Mouse (Mus musculus) limb, embryonic 13.5 days (tissue): Measurements from ENCODE around the gene Btk. TPM values are rescaled to one million over a fixed set of nuclear protein-coding genes. Genes with fewer than 3 reads are reported as not detected.

Experiments
- ATAC-seq: fragments of 200-750 bp; cut with Nextera tagmentation; 2 replicates; pipeline ENCODE4 v1.8.0; 2017; ENCODE audit warnings: low read depth, moderate number of reproducible peaks, moderate TSS enrichment; ENCODE audit not compliant: low FRiP score
- H3K27ac ChIP-seq: fragments of 300-500 bp; sonication (generic); 2 replicates; pipeline ENCODE4 v1.5.1; 2015; ENCODE audit warnings: inconsistent platforms, mild to moderate bottlenecking, moderate library complexity
- H3K27me3 ChIP-seq: fragments of 300-500 bp; sonication (generic); 2 replicates; pipeline ENCODE4 v1.6.1; 2015; ENCODE audit warnings: mild to moderate bottlenecking, inconsistent platforms
- H3K36me3 ChIP-seq: fragments of 300-500 bp; sonication (generic); 2 replicates; pipeline ENCODE4 v1.6.1; 2015; ENCODE audit warnings: inconsistent platforms, mild to moderate bottlenecking, moderate library complexity
- H3K4me1 ChIP-seq: fragments of 300-500 bp; sonication (generic); 2 replicates; pipeline ENCODE4 v1.6.1; 2015; ENCODE audit warnings: inconsistent platforms
- H3K4me2 ChIP-seq: fragments of 300-500 bp; sonication (generic); replicated peaks from 2 replicates; pipeline ENCODE4 v1.6.1; 2015; ENCODE audit warnings: inconsistent platforms, mild to moderate bottlenecking, moderate library complexity
- H3K4me3 ChIP-seq: fragments of 300-500 bp; sonication (generic); 2 replicates; pipeline ENCODE4 v1.5.1; 2015; ENCODE audit warnings: moderate library complexity, mild to moderate bottlenecking, inconsistent platforms
- H3K9ac ChIP-seq: fragments of 300-500 bp; sonication (generic); 2 replicates; pipeline ENCODE4 v1.6.1; 2015; ENCODE audit warnings: mild to moderate bottlenecking, inconsistent platforms
- H3K9me3 ChIP-seq: fragments of 300-500 bp; sonication (generic); 2 replicates; pipeline ENCODE4 v1.6.1; 2016; ENCODE audit warnings: inconsistent platforms
- WGBS: fragments of 180-500 bp; shearing (Covaris S2); methylation state at CpG from one replicate; pipeline ENCODE4 v1.1.7; 2015; 5-methylcytosine and 5-hydroxymethylcytosine counted together
- polyA plus RNA-seq: library from polyadenylated mRNA; unstranded; fragments of >200 nt; fragmentation: Nextera tagmentation; extraction: Ambion mirVana; gene quantifications from 2 replicates; pipeline ENCODE4 v1.2.1, GENCODE M21; 2015

Btk gene
- polyA plus RNA-seq, 1 experiment from 2014 or later: 1.3 TPM

- no peaks in the 10 kb centered on the region for H3K9me3 ChIP-seq
- H3K27ac ChIP-seq: peak overlapping the region; percentile 86
- peaks cover 9% of the 10 kb centered on the region for H3K4me1 ChIP-seq
- ATAC-seq: peak; percentile 86
- H3K4me3 ChIP-seq: peak overlapping the region; percentile 54
- peak overlapping the region; percentile 60 for H3K4me2 ChIP-seq
- peaks cover 6% of the 10 kb centered on the region; the same call in 1 of the 2 replicates for H3K27me3 ChIP-seq
- H3K9ac ChIP-seq: peak overlapping the region; percentile 69
- WGBS: 16% methylated on average over 39 of the region's 43 CpGs
- H3K36me3 ChIP-seq: no peaks in the 10 kb centered on the region
These were observed 18.2 kb upstream of the Btk start for GRCm38 (mm10) chrX:134601380-134602120.

- WGBS: 21% methylated on average over 33 of the region's 33 CpGs
- Histone ChIP-seq H3K4me1 (peaks cover 9% of the 10 kb centered on the region), H3K36me3 (no peaks in the 10 kb centered on the region), H3K27ac (peak within 1 kb of the TSS; percentile 86), H3K4me3 (peak within 1 kb of the TSS; percentile 54), H3K27me3 (peaks cover 6% of the 10 kb centered on the region; the same call in 1 of the 2 replicates), H3K4me2 (peak within 1 kb of the TSS; percentile 67), H3K9ac (peak within 1 kb of the TSS; percentile 69), H3K9me3 (no peaks in the 10 kb centered on the region)
- ATAC-seq: peak; percentile 97
These were observed 17.4 kb upstream of the Btk start, which contains the start of the genes Gla and Hnrnph2 for GRCm38 (mm10) chrX:134600659-134601379. TSS of gene Gla (minus strand) at chrX:134601125. TSS of gene Hnrnph2 (plus strand) at chrX:134601179.

GRCm38 (mm10) chrX:134599922-134600565, 16.7 kb upstream of the Btk start:
- Histone ChIP-seq H3K4me1 (peaks cover 9% of the 10 kb centered on the region), H3K9ac (peak overlapping the region; percentile 62), H3K4me2 (peak overlapping the region; percentile 67), H3K9me3 (no peaks in the 10 kb centered on the region), H3K4me3 (peak overlapping the region; percentile 53), H3K27ac (no peak overlapping the region), H3K36me3 (no peaks in the 10 kb centered on the region), H3K27me3 (peaks cover 6% of the 10 kb centered on the region; the same call in 1 of the 2 replicates)
- ATAC-seq: no peak
- WGBS: 31% methylated on average over 10 of the region's 10 CpGs

- peaks cover 2% of the 10 kb centered on the region; the same call in 1 of the 2 replicates for H3K36me3 ChIP-seq
- H3K27ac ChIP-seq: no peak overlapping the region
- H3K9ac ChIP-seq: no peak overlapping the region
- no peaks in the 10 kb centered on the region for H3K9me3 ChIP-seq
- ATAC-seq: no peak
- no peak overlapping the region for H3K4me2 ChIP-seq
- H3K27me3 ChIP-seq: no peaks in the 10 kb centered on the region; the same call in 1 of the 2 replicates
- no peak overlapping the region for H3K4me3 ChIP-seq
- WGBS: 45% methylated on average over 5 of the region's 5 CpGs
- H3K4me1 ChIP-seq: peaks cover 7% of the 10 kb centered on the region; the same call in 1 of the 2 replicates
These were observed 6.5 kb upstream of the Btk start for GRCm38 (mm10) chrX:134589836-134590235.

GRCm38 (mm10) chrX:134588997-134589396, 5.6 kb upstream of the Btk start:
- no peak overlapping the region for H3K9ac ChIP-seq
- 86% methylated on average over 3 of the region's 3 CpGs for WGBS
- ATAC-seq: no peak
- no peaks in the 10 kb centered on the region; the same call in 1 of the 2 replicates for H3K27me3 ChIP-seq
- H3K4me3 ChIP-seq: no peak overlapping the region
- H3K36me3 ChIP-seq: peaks cover 2% of the 10 kb centered on the region; the same call in 1 of the 2 replicates
- no peak overlapping the region for H3K27ac ChIP-seq
- no peak overlapping the region for H3K4me2 ChIP-seq
- peaks cover 7% of the 10 kb centered on the region; the same call in 1 of the 2 replicates for H3K4me1 ChIP-seq
- H3K9me3 ChIP-seq: no peaks in the 10 kb centered on the region

GRCm38 (mm10) chrX:134588261-134588660, 4.9 kb upstream of the Btk start:
- H3K4me3 ChIP-seq: no peak overlapping the region
- no peaks in the 10 kb centered on the region; the same call in 1 of the 2 replicates for H3K27me3 ChIP-seq
- H3K36me3 ChIP-seq: peaks cover 2% of the 10 kb centered on the region; the same call in 1 of the 2 replicates
- H3K4me2 ChIP-seq: no peak overlapping the region
- 79% methylated on average over 4 of the region's 4 CpGs for WGBS
- H3K9me3 ChIP-seq: no peaks in the 10 kb centered on the region
- H3K9ac ChIP-seq: no peak overlapping the region
- ATAC-seq: no peak
- peaks cover 7% of the 10 kb centered on the region; the same call in 1 of the 2 replicates for H3K4me1 ChIP-seq
- H3K27ac ChIP-seq: no peak overlapping the region

GRCm38 (mm10) chrX:134586447-134586846, 3.1 kb upstream of the Btk start:
- WGBS: 26% methylated on average over 8 of the region's 8 CpGs

GRCm38 (mm10) chrX:134585103-134586002, 2.0 kb upstream of the Btk start, which contains the start of gene Rpl36a:
TSS of gene Rpl36a (plus strand) at chrX:134585654.
- peak; percentile 98 for ATAC-seq
- Histone ChIP-seq H3K27ac (peak within 1 kb of the TSS; percentile 86), H3K9ac (peak within 1 kb of the TSS; percentile 74), H3K27me3 (peaks cover 4% of the 10 kb centered on the region; the same call in 1 of the 2 replicates), H3K4me2 (peak within 1 kb of the TSS; percentile 69), H3K4me1 (peaks cover 7% of the 10 kb centered on the region; the same call in 1 of the 2 replicates), H3K9me3 (no peaks in the 10 kb centered on the region), H3K36me3 (peaks cover 2% of the 10 kb centered on the region; the same call in 1 of the 2 replicates), H3K4me3 (peak within 1 kb of the TSS; percentile 55)
- 14% methylated on average over 45 of the region's 45 CpGs for WGBS

More at GRCm38 (mm10) chrX:134586447-134586846, 3.1 kb upstream of the Btk start:
- H3K4me1 ChIP-seq: peaks cover 7% of the 10 kb centered on the region; the same call in 1 of the 2 replicates
- H3K9me3 ChIP-seq: no peaks in the 10 kb centered on the region
- H3K9ac ChIP-seq: peak overlapping the region; percentile 74
- H3K4me3 ChIP-seq: peak overlapping the region; percentile 55
- ATAC-seq: no peak
- H3K36me3 ChIP-seq: peaks cover 2% of the 10 kb centered on the region; the same call in 1 of the 2 replicates
- peak overlapping the region; percentile 69 for H3K4me2 ChIP-seq
- H3K27ac ChIP-seq: no peak overlapping the region
- peaks cover 4% of the 10 kb centered on the region; the same call in 1 of the 2 replicates for H3K27me3 ChIP-seq

- no peak overlapping the region for H3K27ac ChIP-seq
- no peak for ATAC-seq
- 89% methylated on average over 10 of the region's 11 CpGs for WGBS
- peaks cover 7% of the 10 kb centered on the region; the same call in 1 of the 2 replicates for H3K4me1 ChIP-seq
- H3K4me2 ChIP-seq: no peak overlapping the region
- H3K9ac ChIP-seq: no peak overlapping the region
- H3K9me3 ChIP-seq: no peaks in the 10 kb centered on the region
- no peaks in the 10 kb centered on the region for H3K36me3 ChIP-seq
- H3K27me3 ChIP-seq: peaks cover 6% of the 10 kb centered on the region; the same call in 1 of the 2 replicates
- H3K4me3 ChIP-seq: no peak overlapping the region
These were observed 1.1 kb downstream of the Btk start for GRCm38 (mm10) chrX:134582270-134582669.

GRCm38 (mm10) chrX:134580528-134581305, 2.7 kb downstream of the Btk start:
- Histone ChIP-seq H3K27ac (no peak overlapping the region), H3K4me3 (no peak overlapping the region), H3K4me2 (no peak overlapping the region), H3K9me3 (no peaks in the 10 kb centered on the region), H3K27me3 (peaks cover 6% of the 10 kb centered on the region; the same call in 1 of the 2 replicates), H3K36me3 (no peaks in the 10 kb centered on the region), H3K4me1 (no peaks in the 10 kb centered on the region), H3K9ac (no peak overlapping the region)
- WGBS: 85% methylated on average over 14 of the region's 14 CpGs
- no peak for ATAC-seq
